Mouse (Mus musculus): Measurements from ENCODE around the gene Ppp1r12b. TPM values are rescaled to one million over a fixed set of nuclear protein-coding genes. Genes with fewer than 3 reads are reported as not detected.
"Not testable (repeated sequence)": the region's sequence is repeated elsewhere in the genome, so short reads cannot be mapped to it uniquely, and the experiment has no call there.

Ppp1r12b gene
- polyA plus RNA-seq, 3 experiments from 2014 or later, result 2.1 to 4.0 (median 3.2) TPM

DNA sequence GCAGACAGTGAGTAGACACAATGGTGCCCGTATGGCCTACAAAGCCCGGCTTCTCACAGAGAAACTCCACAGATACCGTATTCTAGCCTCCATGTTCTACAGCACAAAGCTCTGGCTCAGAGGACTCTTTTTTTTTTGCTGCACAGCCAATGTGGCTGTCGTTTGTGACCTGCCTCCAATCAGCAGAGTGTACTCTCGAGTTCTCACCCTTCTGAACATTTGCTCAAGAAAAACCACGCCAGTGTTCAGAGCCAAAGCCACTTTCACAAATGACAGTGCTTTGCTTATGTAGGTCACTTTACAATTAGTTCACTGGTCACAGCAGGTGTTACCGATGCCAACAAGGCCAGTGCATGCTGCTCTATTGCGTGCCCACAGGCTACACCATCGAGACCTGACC lies 107.9 kb downstream of the Ppp1r12b start:
- ATAC-seq, result no peak

DNA sequence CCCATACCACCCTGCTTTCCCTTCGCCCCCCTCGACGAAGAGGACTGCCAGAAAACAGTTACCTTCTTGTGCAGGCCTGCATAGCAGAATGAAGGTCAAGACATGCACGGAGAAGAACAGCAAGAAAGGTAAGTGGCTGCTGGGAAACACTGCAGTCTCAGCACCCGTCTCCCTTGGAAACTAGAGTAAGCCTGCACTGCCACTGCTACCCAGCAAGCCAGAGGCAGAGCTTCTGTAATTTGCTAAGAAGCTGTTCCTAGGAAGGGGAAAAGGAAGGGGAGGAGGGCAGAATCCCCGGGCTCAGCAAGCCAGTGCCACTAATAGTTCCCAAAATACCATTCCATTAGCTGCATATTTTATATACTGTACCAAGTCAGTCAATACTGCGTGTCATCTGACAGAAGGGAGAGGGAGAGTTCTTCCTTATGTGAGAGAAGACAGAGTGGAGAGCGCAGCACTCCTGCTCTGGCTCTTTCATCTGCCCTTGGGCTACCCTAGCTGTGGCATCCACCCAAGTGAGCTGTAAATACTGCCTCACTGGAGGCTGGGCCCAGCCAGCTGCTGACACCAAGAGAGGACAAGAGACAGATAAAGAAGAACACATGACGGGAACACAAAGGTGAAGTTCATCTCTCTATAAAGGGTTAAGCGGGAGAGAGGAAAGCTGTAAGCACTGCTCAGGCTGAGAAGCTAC lies 109.3 kb downstream of the Ppp1r12b start:
- no peak for ATAC-seq

DNA sequence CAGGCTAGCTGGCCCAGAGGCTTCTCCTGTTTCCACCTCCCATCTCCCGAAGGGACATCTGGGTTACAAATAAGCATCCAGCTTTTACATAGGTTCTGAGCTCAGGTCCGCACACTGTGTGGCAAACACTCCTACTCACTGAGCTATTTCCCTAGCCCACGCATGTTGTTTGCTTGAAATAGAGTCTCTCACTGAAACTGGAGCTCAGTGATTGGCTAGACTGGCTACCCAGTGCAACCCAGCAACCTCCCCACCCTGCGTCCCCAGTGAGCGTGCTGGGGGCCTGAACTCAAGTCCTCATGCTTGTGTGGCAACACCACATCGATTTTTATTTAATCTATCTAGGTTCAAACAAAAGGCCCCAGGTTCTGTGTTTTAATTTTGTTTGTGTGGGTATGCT lies 112.4 kb downstream of the Ppp1r12b start:
- no peak for ATAC-seq

DNA sequence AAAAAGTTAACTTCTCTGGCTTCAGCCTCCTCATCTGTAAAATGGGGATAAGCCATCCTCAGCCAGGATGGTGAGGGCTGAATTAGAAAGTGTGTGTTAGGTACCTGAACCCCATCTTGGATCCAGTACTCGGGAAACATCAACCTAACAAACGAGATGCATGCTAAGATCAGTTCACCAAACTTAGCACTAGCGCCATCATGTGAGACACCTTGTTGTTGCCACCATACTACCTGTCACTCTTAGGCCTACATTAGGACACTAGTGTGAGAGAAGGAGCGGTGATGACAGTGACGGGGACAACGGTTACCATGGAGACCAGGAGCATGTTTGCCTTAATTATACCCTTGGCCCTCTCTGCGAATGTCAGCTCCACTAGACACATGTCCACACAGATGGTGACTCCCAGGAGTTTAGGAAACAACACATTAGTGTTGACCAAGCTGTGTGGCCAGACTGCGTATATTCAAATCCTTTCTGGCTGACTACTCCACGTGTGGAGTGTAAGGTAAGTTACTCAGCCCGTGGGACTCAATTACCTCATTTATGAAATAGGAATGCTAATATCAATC lies 118.7 kb downstream of the Ppp1r12b start:
- ATAC-seq, result no peak

DNA sequence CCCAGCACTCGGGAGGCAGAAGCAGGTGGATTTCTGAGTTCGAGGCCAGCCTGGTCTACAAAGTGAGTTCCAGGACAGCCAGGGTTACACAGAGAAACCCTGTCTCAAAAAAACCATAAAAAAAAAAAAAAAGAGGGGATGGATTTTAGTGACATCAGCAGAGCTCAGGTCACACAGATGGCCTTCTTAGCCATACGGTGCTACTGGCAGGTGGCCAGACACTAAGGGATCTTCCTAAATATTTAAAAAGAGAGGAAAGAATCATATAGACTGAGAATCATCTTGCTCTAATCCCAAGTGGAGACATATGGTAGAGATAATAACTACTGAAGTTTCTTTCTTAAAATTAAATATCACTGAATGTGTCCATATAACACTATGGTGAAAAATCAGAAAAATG lies 124.9 kb downstream of the Ppp1r12b start:
- ATAC-seq, result not testable (repeated sequence)

DNA sequence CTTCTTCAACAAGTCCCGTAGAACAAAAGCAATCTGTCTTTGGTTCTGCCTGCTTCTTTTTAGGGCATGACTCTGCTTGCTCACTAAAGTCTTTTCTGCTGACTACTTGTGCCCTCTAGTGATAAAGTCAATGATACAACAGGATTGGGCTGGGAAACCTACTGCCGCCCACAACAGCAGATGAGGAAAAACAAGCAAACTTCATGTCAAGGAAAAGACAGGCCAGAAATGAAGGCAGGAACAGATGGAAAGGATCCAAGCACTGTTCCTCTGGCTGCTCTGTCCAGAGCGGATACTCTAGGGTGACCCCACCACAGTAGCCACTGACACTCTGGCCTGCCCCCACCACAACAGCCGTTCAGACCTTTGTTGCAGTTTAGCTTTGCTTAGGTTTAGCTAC lies 126.1 kb downstream of the Ppp1r12b start:
- no peak for ATAC-seq

DNA sequence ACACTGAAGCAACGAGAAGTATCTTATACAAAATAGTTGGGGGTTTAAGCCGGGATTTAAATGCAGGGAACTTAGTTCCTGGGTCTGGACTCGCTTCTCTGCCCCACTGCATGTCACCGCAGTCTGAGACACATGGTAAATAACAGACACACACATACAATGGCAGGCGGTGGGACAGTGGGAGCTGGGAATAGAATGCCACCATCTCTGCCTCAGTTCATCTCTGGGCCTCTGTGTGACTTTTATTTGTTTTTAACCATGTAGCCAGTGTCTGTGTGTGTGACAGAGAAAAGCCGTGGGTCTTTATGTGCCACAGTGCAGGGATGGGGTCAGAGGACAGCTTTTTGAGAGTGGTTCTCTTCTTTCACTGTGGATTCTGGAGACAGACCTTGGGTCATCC lies 130.8 kb downstream of the Ppp1r12b start:
- no peak for ATAC-seq

DNA sequence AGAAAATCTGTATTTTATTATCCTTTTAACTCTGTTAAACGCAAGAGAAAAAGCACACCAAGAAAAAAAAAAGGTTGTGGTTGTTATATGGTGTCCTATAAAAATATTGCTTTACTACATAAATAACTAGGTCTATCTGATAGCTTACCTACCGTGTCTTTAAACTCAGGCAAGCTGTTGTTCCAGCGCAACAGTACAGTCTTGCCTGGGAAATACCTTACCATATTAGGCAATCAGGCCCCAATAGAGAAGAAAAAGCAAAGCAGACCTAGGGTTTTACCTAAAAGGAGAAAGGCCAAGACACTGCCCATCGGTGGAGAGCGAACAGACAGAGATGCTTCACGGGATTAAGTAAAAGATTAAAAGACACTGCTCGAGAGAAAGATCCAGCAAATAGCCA lies 131.9 kb downstream of the Ppp1r12b start:
- no peak for ATAC-seq

DNA sequence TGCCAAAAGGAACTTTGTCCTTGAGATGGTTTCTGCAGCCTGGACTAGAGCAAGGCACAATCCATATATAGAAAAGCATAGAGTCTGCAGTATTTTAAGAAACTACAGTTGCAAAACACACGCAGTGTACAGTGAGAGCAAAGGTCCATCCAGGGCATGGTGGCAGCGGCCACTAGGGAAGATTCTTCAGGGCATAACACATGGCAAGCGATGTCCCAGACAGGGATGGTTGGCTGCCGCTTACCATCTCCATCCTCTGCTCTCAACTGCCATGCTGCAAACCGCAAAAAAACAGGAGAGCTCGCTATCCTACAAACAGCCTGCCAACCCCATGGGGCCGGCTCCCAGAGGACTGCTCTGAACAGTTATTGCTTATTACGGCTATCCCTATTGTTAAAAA lies 132.4 kb downstream of the Ppp1r12b start:
- ATAC-seq, result no peak

DNA sequence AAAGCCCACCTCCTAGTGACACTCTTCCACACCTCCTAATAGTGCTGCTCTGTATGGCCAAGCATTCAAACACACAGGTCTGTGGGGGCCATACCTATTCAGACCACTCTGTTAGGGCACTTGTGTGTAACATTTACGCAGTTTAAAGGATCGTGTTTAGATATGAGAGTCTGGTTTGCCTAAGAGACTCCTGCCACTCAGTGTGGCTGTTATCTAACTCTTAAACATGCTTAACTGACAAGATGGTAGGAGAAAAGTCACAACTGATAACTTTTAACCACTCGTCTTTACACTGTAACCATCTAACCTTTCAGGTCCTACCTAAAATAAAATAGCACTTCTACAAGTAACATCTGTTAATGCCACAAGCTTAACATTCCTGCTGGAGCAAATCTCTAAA lies 134.9 kb downstream of the Ppp1r12b start:
- no peak for ATAC-seq

DNA sequence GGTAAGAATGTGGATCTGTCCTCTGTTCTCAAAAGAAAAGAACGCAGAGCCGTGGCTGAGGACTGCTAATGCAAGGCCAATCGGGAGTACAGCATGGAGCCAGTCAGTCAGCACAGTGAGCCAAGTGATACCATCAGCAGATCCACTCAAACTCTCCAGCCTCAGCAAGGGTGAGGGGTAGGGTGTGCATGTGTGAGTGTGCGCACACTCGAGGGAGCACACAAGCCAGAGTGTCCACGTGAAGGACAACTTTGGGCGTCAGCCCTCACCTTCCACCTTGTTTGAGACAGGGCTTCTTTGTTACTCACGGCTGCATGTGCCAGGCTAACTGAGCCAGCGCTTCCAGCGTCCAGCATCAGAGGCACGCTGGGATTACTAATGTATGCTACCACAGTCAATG lies 136.5 kb downstream of the Ppp1r12b start:
- no peak for ATAC-seq

DNA sequence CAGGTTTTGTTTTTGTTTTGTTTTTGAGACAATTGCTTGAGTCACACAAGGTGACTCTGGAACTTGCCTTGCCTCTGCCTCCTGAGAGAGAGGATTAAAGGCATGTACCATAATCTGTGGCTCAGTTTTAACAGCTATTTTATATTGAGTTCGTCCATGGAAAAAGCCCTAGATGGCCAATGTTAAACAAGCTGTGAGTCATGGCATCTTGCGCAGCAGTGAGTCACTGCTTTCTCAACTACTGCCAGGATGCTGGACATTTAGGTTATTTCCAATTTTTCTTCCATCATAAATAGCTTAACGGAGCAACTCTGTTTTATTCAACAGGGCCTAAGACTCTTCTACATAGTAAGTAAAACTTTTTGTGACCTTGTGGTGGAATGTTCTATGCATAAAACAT lies 137.0 kb downstream of the Ppp1r12b start:
- no peak for ATAC-seq

DNA sequence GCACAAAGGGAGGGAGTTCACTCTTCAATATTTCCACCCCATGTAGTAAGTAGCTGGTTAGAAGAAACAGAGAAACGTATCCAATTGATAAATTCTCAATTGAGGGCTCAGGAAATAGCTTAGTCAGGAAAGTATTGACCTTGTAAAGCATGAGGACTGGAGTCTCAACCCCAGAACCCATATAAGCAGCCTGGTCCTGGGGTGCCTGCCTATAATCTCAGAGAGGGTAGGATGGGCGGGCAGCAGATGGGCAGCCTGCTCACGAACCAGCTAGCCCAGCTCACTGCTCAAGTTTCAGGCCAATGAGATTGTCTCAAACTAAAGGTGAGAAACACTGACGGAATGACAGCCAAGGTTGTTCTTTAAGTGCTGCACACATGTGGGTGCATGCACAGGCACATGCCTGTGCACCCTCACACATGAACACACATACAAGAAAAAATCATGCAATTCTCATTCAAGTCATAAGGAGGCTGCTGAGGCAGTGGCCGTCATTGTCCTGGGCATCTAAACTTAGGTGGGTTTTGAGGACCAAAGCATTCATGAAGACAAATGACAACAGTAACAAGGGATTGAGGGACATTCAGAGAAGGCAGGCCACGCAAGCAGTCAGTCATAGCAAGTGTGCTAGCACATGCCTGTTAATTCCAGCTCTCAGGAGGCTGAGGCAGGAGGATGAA lies 137.7 kb downstream of the Ppp1r12b start:
- no peak for ATAC-seq

DNA sequence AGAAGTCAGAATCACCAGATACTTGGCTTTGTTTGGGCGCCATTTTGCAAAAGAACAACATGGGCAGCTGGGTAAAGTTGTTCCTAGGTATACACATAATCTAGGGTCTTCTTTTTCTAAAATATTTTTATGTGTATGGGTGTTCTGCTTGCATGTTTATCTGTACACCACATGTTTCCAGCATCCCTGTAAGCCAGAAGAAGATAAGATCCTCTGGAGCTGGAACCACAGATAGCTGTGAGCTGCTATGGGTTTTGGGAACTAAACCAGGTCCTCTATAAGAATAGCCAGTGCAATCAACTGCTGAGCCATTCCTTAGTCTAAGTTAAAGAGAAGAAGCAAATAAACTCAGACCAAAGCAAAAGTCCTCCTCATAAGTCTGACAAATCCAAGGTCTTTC lies 138.6 kb downstream of the Ppp1r12b start:
- no peak for ATAC-seq

DNA sequence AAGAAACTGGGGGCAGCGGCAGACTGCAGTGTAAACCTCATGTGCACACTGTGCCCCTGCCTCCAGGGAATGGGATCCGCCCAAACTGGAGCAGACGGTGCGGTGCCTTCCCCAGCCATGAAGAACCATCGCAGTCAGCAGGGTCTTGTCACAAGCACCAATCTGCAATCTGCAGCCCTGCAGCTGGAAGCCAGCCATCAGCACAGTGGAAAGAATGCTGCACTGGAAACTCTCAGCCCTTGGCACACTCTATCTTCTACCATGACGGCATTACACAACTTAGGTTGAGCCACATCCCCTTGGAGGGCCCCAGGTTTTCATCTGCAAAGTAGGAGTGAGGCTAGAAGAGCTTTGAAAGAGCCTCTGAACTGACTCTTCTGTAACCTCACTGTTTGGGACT lies 139.1 kb downstream of the Ppp1r12b start:
- no peak for ATAC-seq

DNA sequence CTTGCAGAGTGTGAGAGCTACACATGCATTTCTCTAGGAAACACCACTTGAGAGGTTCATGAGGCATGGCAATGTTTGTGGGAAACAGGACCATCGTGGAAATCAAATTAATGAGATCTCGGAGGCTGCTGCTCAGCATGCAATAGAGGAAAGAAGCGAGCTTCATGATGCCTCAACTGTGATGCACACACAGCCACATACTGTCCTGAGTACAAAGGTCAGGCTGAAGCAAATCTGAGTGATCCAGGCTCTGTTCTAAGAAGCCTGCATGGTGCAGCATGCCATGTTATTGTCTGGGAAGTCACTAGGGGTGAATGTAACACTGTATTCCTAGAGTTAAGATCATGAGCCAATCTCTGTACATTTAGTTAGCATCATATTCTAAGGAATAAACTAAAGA lies 140.0 kb downstream of the Ppp1r12b start:
- ATAC-seq, result no peak

DNA sequence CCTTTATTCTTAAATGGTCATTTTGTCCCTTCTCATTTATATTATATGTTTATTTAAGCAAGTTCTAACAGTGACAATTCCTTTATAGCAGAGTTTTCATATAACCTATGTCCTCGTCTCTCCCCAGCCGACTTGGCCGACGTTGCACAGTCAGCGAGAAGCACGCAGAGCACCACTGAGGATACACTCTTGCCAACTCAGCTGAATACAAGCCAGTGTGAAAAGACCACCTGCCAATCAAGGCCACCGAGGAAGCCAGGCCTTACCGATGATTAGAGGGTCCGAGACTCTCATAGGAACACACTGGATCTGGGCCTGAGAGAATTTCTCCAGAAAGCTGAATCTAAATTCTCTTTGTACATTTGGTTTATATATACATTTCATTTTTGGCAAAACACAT lies 150.3 kb downstream of the Ppp1r12b start:
- ATAC-seq, result no peak

DNA sequence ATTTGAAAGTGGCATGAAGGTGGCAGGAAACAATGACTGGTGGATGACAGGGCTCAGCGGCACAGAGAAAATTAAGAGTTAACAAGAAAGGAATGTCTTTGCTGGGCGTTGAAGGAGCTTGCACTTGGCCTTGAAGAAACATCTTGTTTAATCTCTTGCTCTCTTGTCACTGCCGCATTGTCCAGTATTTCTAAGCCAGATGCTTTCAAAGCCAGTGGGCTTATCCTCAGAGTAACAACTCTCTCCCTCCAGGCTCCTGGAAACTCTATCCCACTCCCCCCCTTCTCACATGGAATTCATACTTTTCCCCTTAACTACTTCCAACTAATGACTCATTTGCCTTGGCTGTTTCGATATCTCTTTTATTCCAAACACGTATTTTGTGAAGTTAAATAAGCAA lies 151.4 kb downstream of the Ppp1r12b start:
- ATAC-seq, result no peak

DNA sequence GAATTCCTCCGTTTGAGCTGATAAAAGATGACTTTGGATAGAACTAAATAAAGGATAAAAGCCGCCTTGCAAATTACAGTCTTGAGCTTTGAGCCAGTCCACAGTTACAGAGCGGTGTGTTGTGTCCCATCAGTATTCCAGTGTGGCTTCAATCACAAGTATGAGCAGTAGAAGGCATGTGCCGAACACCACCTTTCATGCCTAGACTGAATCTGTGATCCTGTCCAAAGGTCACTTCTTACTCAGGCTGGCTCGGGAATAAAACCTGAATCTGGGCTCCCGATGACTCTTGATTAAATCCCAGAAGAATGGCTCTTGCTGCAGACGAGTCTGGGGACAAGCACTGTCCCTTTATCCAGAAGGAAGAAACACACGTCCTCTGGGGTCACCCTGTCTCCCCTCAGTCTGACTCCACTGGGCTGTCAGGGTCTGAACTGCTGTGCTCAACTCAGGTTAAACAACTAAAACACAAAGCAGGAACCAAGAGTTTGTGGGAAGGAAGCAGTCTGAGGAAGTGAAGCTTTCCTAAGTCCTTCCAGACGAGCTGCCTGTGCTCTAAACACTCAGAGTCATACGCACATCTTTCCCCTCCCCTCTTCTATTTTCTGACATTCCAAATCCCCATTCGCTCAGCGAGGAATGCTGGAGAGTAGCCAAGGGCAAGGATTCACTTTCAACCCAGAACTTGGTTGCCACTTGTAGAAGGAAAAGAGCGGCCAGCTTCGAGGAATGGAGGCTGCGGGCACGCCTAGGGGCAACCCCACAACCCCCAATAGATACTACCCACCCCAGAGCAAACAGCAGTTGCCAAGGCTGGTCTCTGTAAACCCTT lies 152.2 kb downstream of the Ppp1r12b start:
- no peak for ATAC-seq

DNA sequence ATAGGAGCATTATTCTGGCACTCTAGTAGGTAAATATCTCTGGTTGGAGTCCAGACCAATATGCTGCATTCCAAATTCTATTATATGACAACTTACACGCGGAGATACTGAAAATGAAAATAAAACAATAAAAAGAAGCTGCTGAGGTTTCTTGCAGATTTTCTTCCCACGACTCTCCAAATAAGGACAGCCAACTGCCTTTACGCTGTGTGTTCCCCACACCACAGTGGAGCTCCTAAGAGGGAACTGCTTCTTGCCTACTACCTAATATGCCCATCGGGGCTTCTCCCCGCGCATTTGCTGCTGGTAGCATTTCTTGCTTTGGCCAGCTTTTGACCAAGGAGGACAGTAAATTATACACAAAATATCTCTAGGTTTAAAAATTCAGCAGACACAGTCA lies 154.0 kb downstream of the Ppp1r12b start:
- ATAC-seq, result no peak

DNA sequence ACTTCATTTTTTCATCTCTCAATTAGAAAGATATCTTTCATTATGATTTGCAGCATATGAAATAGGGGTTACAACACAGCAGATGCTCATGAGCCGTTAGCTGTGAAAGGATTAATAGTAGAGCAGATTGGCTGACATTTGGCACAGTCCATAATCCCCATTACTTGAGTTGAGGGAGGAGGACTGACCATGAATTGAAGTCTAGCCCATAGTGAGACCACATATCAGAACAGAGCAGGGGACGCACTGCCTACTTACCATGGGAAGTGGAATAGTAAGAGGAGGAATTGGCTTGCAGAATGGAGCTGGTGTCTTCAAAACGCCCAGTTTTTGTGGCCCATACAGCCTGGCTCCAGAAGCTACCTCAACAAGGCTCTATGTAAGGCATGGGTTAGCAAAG lies 159.2 kb downstream of the Ppp1r12b start:
- no peak for ATAC-seq

DNA sequence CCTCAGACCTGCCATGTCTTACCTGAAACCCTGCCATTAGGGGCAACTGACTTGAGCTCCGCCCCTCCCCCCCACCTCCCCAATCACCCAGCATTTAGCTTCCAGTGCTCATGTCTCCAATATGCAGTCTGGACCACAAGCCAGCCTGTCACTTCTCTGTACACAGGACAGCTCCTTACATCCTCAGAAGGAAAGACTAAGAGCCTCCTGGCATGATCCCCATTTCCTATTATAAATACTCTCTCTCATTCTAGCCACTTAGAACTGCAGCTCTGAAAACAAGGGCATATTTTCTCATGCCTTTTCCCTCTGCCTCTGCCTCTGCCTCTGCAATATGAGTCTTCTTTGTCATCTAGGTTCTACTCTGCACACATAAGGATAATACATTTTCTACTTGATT lies 159.7 kb downstream of the Ppp1r12b start:
- no peak for ATAC-seq

DNA sequence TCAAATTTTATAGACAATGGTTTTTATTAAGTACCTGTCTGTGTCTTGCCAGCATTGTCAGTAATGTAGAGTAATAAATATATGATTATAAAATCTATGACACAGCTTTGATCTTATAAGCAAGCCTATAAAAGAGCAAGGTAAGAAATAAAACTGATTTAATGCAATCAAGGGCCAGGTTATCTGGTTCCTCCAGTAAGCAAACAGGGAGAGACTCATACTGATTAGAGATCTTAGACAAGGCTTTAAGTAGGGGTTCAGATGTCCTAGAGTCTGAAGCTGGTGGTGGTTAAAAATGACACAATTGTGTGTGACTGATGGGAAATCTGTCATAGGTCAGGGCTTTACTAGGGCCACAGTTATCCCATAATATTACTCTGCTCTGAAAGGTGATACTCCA lies 164.3 kb downstream of the Ppp1r12b start:
- ATAC-seq, result no peak
